In genomic region chr17:17375581-17375980, GRCm38 (mm10) we compare ENCODE assay signal across 8 mouse cellular contexts. TPM values are rescaled to one million over a fixed set of nuclear protein-coding genes. Genes with fewer than 3 reads are reported as not detected.
DNase-seq lines count a peak whose midpoint lies in the region; ATAC-seq lines count a peak whose summit lies in the region.

No protein-coding gene starts in this region.

- no peak for ATAC-seq in hindbrain, embryonic 13.5 days (ENCODE audit: low FRiP score)

- no peaks in the 10 kb centered on the region for H3K9me3 ChIP-seq in heart, embryonic 10.5 days
- no peaks in the 10 kb centered on the region for H3K9me3 ChIP-seq in hindbrain, embryonic 13.5 days
- H3K9me3 ChIP-seq in midbrain, embryonic 10.5 days (replicated peaks): no peaks in the 10 kb centered on the region

- H3K4me2 ChIP-seq in hindbrain, embryonic 13.5 days: peak overlapping the region; percentile 63

- intact Hi-C loops in gastrocnemius, postnatal 14 days (cut with DNase I; ENCODE audit: low total_unique reads): no loop called here

- DNase-seq in heart, embryonic 10.5 days (ENCODE audit: low spot score): no peak
- DNase-seq in heart, adult 9 months (ENCODE audit: low spot score in 2 of 2): no peak
- peak; percentile 30 for DNase-seq in NIH3T3 (ENCODE audit: low read depth)
- no peak for DNase-seq in midbrain, embryonic 10.5 days (ENCODE audit: low spot score)
- no peak for DNase-seq in gastrocnemius, postnatal 14 days
- no peak for DNase-seq in spleen, adult 18-20 months
- DNase-seq in lung, postnatal 10 days: no peak

- no peak overlapping the region for H3K9ac ChIP-seq in hindbrain, embryonic 13.5 days

- H3K27me3 ChIP-seq in heart, embryonic 10.5 days (ENCODE audit: insufficient read depth, poor library complexity, severe bottlenecking): no peaks in the 10 kb centered on the region
- H3K27me3 ChIP-seq in hindbrain, embryonic 13.5 days: no peaks in the 10 kb centered on the region
- H3K27me3 ChIP-seq in midbrain, embryonic 10.5 days (ENCODE audit: low read depth, poor library complexity, severe bottlenecking): no peaks in the 10 kb centered on the region

- peak overlapping the region; percentile 69 for H3K4me3 ChIP-seq in heart, embryonic 10.5 days
- H3K4me3 ChIP-seq in hindbrain, embryonic 13.5 days: peak overlapping the region; percentile 77
- H3K4me3 ChIP-seq in midbrain, embryonic 10.5 days: peak overlapping the region; percentile 72

- WGBS in heart, embryonic 10.5 days: 88% methylated on average over 3 of the region's 3 CpGs
- WGBS in hindbrain, embryonic 13.5 days: 92% methylated on average over 3 of the region's 3 CpGs
- WGBS in midbrain, embryonic 10.5 days: 93% methylated on average over 3 of the region's 3 CpGs

- no peak overlapping the region for H3K27ac ChIP-seq in heart, embryonic 10.5 days
- no peak overlapping the region for H3K27ac ChIP-seq in hindbrain, embryonic 13.5 days
- H3K27ac ChIP-seq in midbrain, embryonic 10.5 days (replicated peaks): no peak overlapping the region

- peaks cover 20% of the 10 kb centered on the region for H3K36me3 ChIP-seq in heart, embryonic 10.5 days
- H3K36me3 ChIP-seq in hindbrain, embryonic 13.5 days: peaks cover 18% of the 10 kb centered on the region
- peaks cover 32% of the 10 kb centered on the region for H3K36me3 ChIP-seq in midbrain, embryonic 10.5 days

- H3K4me1 ChIP-seq in heart, embryonic 10.5 days: no peaks in the 10 kb centered on the region
- peaks cover 22% of the 10 kb centered on the region for H3K4me1 ChIP-seq in hindbrain, embryonic 13.5 days (replicated peaks)
- peaks cover 16% of the 10 kb centered on the region for H3K4me1 ChIP-seq in midbrain, embryonic 10.5 days

RNA-seq across cellular contexts. Expression of gene Riok2, which starts 1.5 kb away (rescaled TPM):
- 26.6 and 30.6 TPM in 2 replicates for polyA plus RNA-seq in heart, embryonic 10.5 days (2016; fragmentation: Nextera tagmentation; extraction: Ambion mirVana)
- 24.5 and 26.8 TPM in 2 replicates for polyA plus RNA-seq in hindbrain, embryonic 13.5 days (2015; fragmentation: Nextera tagmentation; extraction: Ambion mirVana)
- 28.5 and 28.7 TPM in 2 replicates for polyA plus RNA-seq in midbrain, embryonic 10.5 days (2016; fragmentation: Nextera tagmentation; extraction: Ambion mirVana)
- 10 to 100 TPM; 12.0 to 13.4 TPM for total RNA-seq in gastrocnemius, postnatal 14 days (2021)

RNA-seq across cellular contexts. Expression of gene Lix1, which starts 26.9 kb away (rescaled TPM):
- polyA plus RNA-seq in heart, embryonic 10.5 days (2016; fragmentation: Nextera tagmentation; extraction: Ambion mirVana): 9.7 and 31.2 TPM in 2 replicates
- polyA plus RNA-seq in hindbrain, embryonic 13.5 days (2015; fragmentation: Nextera tagmentation; extraction: Ambion mirVana): 9.3 and 12.4 TPM in 2 replicates
- 82.7 and 96.2 TPM in 2 replicates for polyA plus RNA-seq in midbrain, embryonic 10.5 days (2016; fragmentation: Nextera tagmentation; extraction: Ambion mirVana)
- 1 to 10 TPM; 2.9 to 3.2 TPM for total RNA-seq in gastrocnemius, postnatal 14 days (2021)
